Mouse (Mus musculus) stomach, embryonic 14.5 days (tissue): ENCODE results near the gene Togaram2. TPM values are rescaled to one million over a fixed set of nuclear protein-coding genes. Genes with fewer than 3 reads are reported as not detected.

ENCODE experiments used
- ATAC-seq: fragments of 200-750 bp; cut with Nextera tagmentation; 2 replicates; pipeline ENCODE4 v1.8.0; 2017; ENCODE audit warnings: low read depth, moderate TSS enrichment; ENCODE audit not compliant: insufficient number of reproducible peaks, insufficient read depth, low FRiP score
- H3K27ac ChIP-seq: fragments of 300-500 bp; sonication (generic); 2 replicates; pipeline ENCODE4 v1.5.1; 2014; ENCODE audit warnings: mild to moderate bottlenecking, low read length, moderate library complexity, mixed read lengths
- H3K27me3 ChIP-seq: fragments of 300-500 bp; sonication (generic); 2 replicates; pipeline ENCODE4 v1.6.1; 2014; ENCODE audit warnings: low read length, control low read depth, mixed read lengths; ENCODE audit not compliant: control insufficient read depth, insufficient read depth
- H3K36me3 ChIP-seq: fragments of 300-500 bp; sonication (generic); 2 replicates; pipeline ENCODE4 v1.6.1; 2014; ENCODE audit warnings: mild to moderate bottlenecking, control low read depth, low read length, moderate library complexity, mixed read lengths; ENCODE audit not compliant: control insufficient read depth, insufficient read depth
- H3K4me1 ChIP-seq: fragments of 300-500 bp; sonication (generic); 2 replicates; pipeline ENCODE4 v1.6.1; 2014; ENCODE audit warnings: low read length, control low read depth, mixed read lengths; ENCODE audit not compliant: control insufficient read depth, insufficient read depth
- H3K4me2 ChIP-seq: fragments of 300-500 bp; sonication (generic); replicated peaks from 2 replicates; pipeline ENCODE4 v1.6.1; 2014; ENCODE audit warnings: low read depth, low read length, control low read depth
- H3K4me3 ChIP-seq: fragments of 300-500 bp; sonication (generic); 2 replicates; pipeline ENCODE4 v1.5.1; 2014; ENCODE audit warnings: low read depth, low read length, control low read depth
- H3K9ac ChIP-seq: fragments of 300-500 bp; sonication (generic); replicated peaks from 2 replicates; pipeline ENCODE4 v1.6.1; 2014; ENCODE audit warnings: low read depth, mild to moderate bottlenecking, control low read depth, low read length, moderate library complexity, mixed read lengths
- H3K9me3 ChIP-seq: fragments of 300-500 bp; sonication (generic); 2 replicates; pipeline ENCODE4 v1.6.1; 2016; ENCODE audit warnings: low read depth, low read length, control low read depth; ENCODE audit not compliant: control insufficient read depth
- whole genome bisulfite sequencing: fragments of 180-500 bp; shearing (Covaris S2); extraction: QIAGEN DNeasy Blood & Tissue Kit; methylation state at CpG from one replicate; pipeline ENCODE4 v1.1.7; 2014; 5-methylcytosine and 5-hydroxymethylcytosine counted together
- polyA plus RNA-seq: library from polyadenylated mRNA; unstranded; fragments of >200 nt; fragmentation: Nextera tagmentation; extraction: Ambion mirVana; gene quantifications from 2 replicates; pipeline ENCODE4 v1.2.1, GENCODE M21; 2014

The Togaram2 gene
- polyA plus RNA-seq, 1 experiment from 2014 or later, result 0.36 TPM

DNA sequence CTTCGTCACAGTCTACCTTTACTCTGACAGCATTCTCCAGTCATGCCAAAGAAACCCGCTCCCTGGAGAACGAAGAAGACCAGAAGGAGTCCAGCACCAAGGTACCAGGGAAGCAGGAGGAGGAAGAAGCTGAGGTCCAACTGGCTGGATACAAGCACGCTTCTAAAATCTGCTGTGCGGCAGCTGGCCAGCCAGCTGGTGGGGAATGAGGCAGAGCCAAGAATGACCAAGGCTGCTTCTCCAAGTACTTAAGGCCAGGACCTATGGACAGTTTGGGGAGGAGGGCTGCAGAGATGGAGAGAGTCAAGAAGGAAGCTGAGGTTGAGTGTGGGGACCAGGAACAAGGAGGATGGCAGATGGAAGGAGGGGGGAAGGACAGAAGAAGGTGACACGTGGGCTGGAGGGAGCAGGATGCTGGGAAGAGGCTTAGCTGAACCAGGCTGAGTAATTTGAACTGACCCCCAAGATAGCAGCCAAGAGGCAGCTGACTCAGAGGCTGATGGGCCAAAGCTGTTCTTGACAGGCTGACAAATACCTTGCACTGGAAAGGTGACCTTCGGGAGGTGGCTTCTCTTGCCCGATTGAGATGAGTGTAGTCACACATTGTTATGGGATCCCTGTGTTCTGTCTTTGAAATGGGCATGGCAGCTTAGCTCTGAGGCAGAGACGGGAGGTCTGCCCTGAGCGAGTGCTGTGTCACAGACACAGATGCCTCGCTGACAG lies 25.0 kb downstream of the Togaram2 start:
- ATAC-seq, result no peak
- 72% methylated on average over 11 of the region's 11 CpGs for WGBS
- no peaks in the 10 kb centered on the region for H3K36me3 ChIP-seq
- H3K4me2 ChIP-seq, result no peak overlapping the region
- no peak overlapping the region for H3K9ac ChIP-seq
- no peaks in the 10 kb centered on the region for H3K9me3 ChIP-seq
- H3K27me3 ChIP-seq, result no peaks in the 10 kb centered on the region
- H3K4me1 ChIP-seq, result no peaks in the 10 kb centered on the region
- no peak overlapping the region for H3K27ac ChIP-seq
- no peak overlapping the region for H3K4me3 ChIP-seq

- H3K36me3 ChIP-seq, result no peaks in the 10 kb centered on the region
- ATAC-seq, result no peak
- no peak overlapping the region for H3K4me3 ChIP-seq
- 84% methylated on average over 11 of the region's 11 CpGs for WGBS
- no peak overlapping the region for H3K27ac ChIP-seq
- no peaks in the 10 kb centered on the region for H3K27me3 ChIP-seq
- H3K9me3 ChIP-seq, result no peaks in the 10 kb centered on the region
- no peak overlapping the region for H3K4me2 ChIP-seq
- H3K4me1 ChIP-seq, result no peaks in the 10 kb centered on the region
- H3K9ac ChIP-seq, result no peak overlapping the region
Observed at GRCm38 (mm10) chr17:71698619-71698956, 25.5 kb downstream of the Togaram2 start.

DNA sequence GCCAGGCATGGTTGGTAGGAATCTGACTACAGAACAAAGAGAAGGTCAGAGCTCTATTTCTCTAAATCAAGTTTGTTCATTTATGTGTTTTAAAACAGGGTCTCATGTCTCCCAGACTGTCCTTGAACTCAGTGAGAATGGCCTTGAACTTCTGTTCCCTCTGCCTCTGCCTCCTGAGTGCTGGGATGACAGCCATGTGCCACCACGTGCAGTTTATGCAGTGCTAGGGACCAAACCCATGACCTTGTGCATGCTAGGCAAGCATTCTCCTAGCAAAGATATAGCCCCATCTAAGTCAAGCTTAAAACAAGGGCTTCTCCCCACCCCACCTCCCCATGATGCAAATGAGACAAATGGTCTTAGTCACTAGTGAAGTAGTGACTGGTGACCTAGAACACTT lies 32.1 kb downstream of the Togaram2 start:
- no peak for ATAC-seq
- no peak overlapping the region for H3K27ac ChIP-seq
- WGBS, result 75% methylated on average over 1 of the region's 1 CpGs

GRCm38 (mm10) chr17:71705550-71706480 lies 32.8 kb downstream of the Togaram2 start:
- no peak overlapping the region for H3K9ac ChIP-seq
- WGBS, result 69% methylated on average over 14 of the region's 14 CpGs
- ATAC-seq, result peak; percentile 46; the same call in 1 of the 2 replicates
- H3K4me3 ChIP-seq, result no peak overlapping the region
- H3K4me2 ChIP-seq, result no peak overlapping the region
- no peak overlapping the region for H3K27ac ChIP-seq
- no peaks in the 10 kb centered on the region for H3K27me3 ChIP-seq
- no peaks in the 10 kb centered on the region for H3K9me3 ChIP-seq
- H3K4me1 ChIP-seq, result no peaks in the 10 kb centered on the region
- no peaks in the 10 kb centered on the region for H3K36me3 ChIP-seq

More for the DNA sequence above, 32.1 kb downstream of the Togaram2 start:
- Histone ChIP-seq H3K36me3 (no peaks in the 10 kb centered on the region), H3K4me3 (no peak overlapping the region), H3K27me3 (no peaks in the 10 kb centered on the region), H3K4me2 (no peak overlapping the region), H3K9me3 (no peaks in the 10 kb centered on the region), H3K9ac (no peak overlapping the region), H3K4me1 (no peaks in the 10 kb centered on the region)

DNA sequence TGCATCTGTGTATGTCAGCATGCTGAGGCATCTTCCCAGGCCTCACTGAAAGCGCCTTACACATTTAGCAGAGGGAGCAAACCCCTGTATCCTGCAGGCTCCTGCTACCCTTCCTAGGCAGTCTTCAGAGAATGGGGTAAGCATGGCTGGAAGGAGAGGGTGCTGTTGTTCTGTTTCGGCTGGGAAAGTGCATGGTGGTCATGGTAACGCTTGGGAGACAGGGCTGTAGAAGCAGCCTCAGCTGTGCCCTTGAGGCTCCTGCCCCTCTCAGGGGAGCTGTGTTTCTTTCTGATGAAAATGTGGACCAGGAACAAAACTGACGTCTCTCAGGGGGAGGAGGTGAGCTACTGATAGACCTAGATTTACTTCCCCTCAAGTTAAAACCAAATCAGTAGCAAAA lies 34.7 kb downstream of the Togaram2 start:
- no peak overlapping the region for H3K27ac ChIP-seq
- 56% methylated on average over 4 of the region's 4 CpGs for WGBS
- no peaks in the 10 kb centered on the region for H3K36me3 ChIP-seq

GRCm38 (mm10) chr17:71712279-71712678 lies 39.2 kb downstream of the Togaram2 start:
- H3K36me3 ChIP-seq, result no peaks in the 10 kb centered on the region
- H3K4me2 ChIP-seq, result no peak overlapping the region
- H3K4me1 ChIP-seq, result no peaks in the 10 kb centered on the region
- 74% methylated on average over 6 of the region's 6 CpGs for WGBS
- no peak overlapping the region for H3K9ac ChIP-seq
- no peaks in the 10 kb centered on the region for H3K27me3 ChIP-seq
- no peak overlapping the region for H3K27ac ChIP-seq
- no peak for ATAC-seq
- H3K4me3 ChIP-seq, result no peak overlapping the region
- H3K9me3 ChIP-seq, result no peaks in the 10 kb centered on the region

More for the DNA sequence above, 34.7 kb downstream of the Togaram2 start:
- no peaks in the 10 kb centered on the region for H3K4me1 ChIP-seq
- ATAC-seq, result no peak
- H3K4me3 ChIP-seq, result no peak overlapping the region
- H3K9me3 ChIP-seq, result no peaks in the 10 kb centered on the region
- no peak overlapping the region for H3K9ac ChIP-seq
- H3K27me3 ChIP-seq, result no peaks in the 10 kb centered on the region
- H3K4me2 ChIP-seq, result no peak overlapping the region

DNA sequence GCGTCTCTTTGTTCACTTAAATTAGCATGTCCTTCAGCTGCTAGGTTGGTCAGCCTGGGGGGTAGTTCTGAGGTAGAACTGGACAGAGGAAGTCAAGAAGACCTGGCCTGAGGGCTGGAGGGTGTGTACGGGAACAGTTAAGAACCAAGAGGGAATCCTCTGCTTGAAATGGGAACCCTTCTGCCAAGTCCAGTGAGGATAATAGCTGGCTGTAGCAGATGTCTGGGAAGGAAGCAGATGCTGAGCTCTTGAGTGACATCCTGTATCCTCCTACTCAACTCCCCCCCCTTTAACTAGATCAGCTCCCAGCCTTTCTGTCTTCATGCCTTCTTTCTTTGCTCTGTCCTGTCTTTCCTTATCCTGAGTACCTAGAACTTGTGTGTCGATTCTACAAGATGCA lies 42.0 kb downstream of the Togaram2 start:
- no peak overlapping the region for H3K27ac ChIP-seq
- ATAC-seq, result no peak
- H3K4me3 ChIP-seq, result no peak overlapping the region
- H3K4me1 ChIP-seq, result no peaks in the 10 kb centered on the region
- no peaks in the 10 kb centered on the region for H3K27me3 ChIP-seq
- 85% methylated on average over 3 of the region's 3 CpGs for WGBS
- no peak overlapping the region for H3K4me2 ChIP-seq
- H3K36me3 ChIP-seq, result no peaks in the 10 kb centered on the region
- no peaks in the 10 kb centered on the region for H3K9me3 ChIP-seq
- no peak overlapping the region for H3K9ac ChIP-seq

DNA sequence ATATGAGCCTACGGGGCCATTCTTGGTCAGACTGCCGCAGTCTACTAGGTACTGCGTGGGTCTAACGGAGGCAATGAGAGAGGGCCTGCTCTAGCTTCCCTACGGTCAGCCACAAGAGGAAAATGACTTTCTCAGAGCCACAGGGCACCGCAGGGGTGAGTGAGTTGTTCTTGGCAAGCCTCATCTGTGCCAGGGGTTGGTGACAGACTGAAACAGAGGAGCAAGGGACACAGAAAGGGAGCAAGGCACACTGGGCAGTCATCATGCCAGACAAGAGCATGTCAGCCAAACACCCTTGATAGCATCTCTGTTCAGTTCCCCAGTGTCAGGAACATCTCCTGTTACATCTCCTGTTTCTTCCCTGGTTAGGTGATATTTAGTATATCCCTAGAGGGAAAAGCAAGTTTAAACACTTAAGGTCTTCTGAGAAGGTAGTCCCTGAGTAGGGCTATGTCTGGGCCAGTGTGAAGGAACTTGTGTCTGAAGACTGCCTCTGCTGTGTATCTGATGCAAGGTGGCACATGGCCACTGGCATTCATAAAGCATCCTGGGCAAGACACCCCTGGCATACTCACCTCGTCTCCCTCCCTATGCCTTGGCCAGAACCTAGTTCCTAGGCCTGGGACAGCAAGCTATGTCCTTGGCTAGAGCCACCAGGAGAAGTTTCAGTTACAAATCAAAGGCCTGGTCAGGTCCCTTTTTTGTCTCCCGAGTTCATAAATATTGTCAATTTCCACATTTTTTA lies 45.0 kb downstream of the Togaram2 start:
- Histone ChIP-seq H3K27ac (no peak overlapping the region), H3K36me3 (no peaks in the 10 kb centered on the region), H3K9me3 (no peaks in the 10 kb centered on the region), H3K4me2 (no peak overlapping the region), H3K27me3 (no peaks in the 10 kb centered on the region), H3K4me1 (no peaks in the 10 kb centered on the region), H3K4me3 (no peak overlapping the region), H3K9ac (no peak overlapping the region)
- WGBS, result 87% methylated on average over 8 of the region's 8 CpGs
- no peak for ATAC-seq
